Comparison of ENCODE assay signal across 8 mouse cellular contexts in the genomic region with DNA sequence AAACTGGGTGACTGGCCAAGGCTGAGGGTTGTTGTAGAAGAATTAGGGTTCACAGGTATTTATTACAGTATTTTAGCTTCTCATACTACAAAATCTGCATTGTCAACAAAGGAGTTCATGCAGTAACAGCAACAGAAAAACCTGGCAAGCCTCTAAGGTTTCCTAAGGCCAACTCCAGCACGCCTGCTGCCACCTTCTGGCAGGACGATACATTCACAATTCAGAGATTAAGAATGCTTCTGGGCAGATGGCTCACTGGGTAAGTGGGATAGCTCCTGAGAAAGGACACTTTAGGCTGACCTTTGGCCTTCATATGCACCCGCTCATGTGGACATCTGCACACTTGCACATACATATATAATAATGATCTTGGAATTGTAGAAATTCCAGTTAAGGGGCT. TPM values are rescaled to one million over a fixed set of nuclear protein-coding genes. Genes with fewer than 3 reads are reported as not detected.
DNase-seq lines count a peak whose midpoint lies in the region; ATAC-seq and TF ChIP-seq lines count a peak whose summit lies in the region.

No protein-coding gene starts in this region.

- no peak overlapping the region for H3K9ac ChIP-seq in lung, postnatal 0 days (replicated peaks; ENCODE audit: low read depth)

- H3K36me3 ChIP-seq in lung, postnatal 0 days (ENCODE audit: insufficient read depth, low read length): peaks cover 36% of the 10 kb centered on the region; the same call in 1 of the 2 replicates

- H3K4me1 ChIP-seq in lung, postnatal 0 days (ENCODE audit: insufficient read depth, low read depth, low read length): no peaks in the 10 kb centered on the region

- no peak overlapping the region for H3K4me3 ChIP-seq in lung, postnatal 0 days (ENCODE audit: low read depth, low read length)

- no peaks in the 10 kb centered on the region for H3K9me3 ChIP-seq in lung, postnatal 0 days (ENCODE audit: low read length)

- no peaks in the 10 kb centered on the region for H3K27me3 ChIP-seq in lung, postnatal 0 days (replicated peaks; ENCODE audit: insufficient read depth, low read length)

- intact Hi-C loops in heart, postnatal 25 days (cut with DNase I): loop anchor here (5.0 kb wide), 2 partner anchors 65 to 240 kb away; no protein-coding TSS in a partner anchor

- no peak for TF ChIP-seq EP300 in lung, postnatal 0 days (IDR thresholded peaks at IDR 0.05)

- peak; percentile 83 for TF ChIP-seq CTCF in lung, postnatal 0 days (IDR thresholded peaks at IDR 0.05)

- peak; percentile 56 to 74 for DNase-seq in heart, adult 18-20 months
- DNase-seq in heart, postnatal 25 days (ENCODE audit: low spot score): no peak
- DNase-seq in brain, adult 2 months (ENCODE audit: low read depth, low spot score): peak; percentile 78
- peak; percentile 24 for DNase-seq in fibroblast of lung, adult 2 months (ENCODE audit: low read depth)
- peak; percentile 65 to 73 for DNase-seq in kidney, postnatal 25 days
- peak; percentile 87 for DNase-seq in lung, postnatal 0 days (ENCODE audit: low spot score)
- peak; percentile 55 to 77 for DNase-seq in spleen, postnatal 4 days (ENCODE audit: low spot score in 2 of 2)

- H3K4me2 ChIP-seq in lung, postnatal 0 days (replicated peaks; ENCODE audit: low read depth, low read length): no peak overlapping the region

- 36% methylated on average over 3 of the region's 3 CpGs for WGBS in lung, postnatal 0 days

- no peak overlapping the region for H3K27ac ChIP-seq in lung, postnatal 0 days (ENCODE audit: low read length)

- peak; percentile 82 for ATAC-seq in CD4-positive, CD25-positive, alpha-beta regulatory T cell, adult 4 months
- 0 out of 2 replicates have a peak, but pooled peaks have one; percentile 16 for ATAC-seq in lung, postnatal 0 days

RNA-seq across cellular contexts. Expression of a gene that starts 9.3 kb away (rescaled TPM):
- total RNA-seq in heart, adult 18-20 months (2021): 100 to 1,000 TPM; 205 to 217 TPM
- 100 to 1,000 TPM; 209 to 233 TPM for total RNA-seq in heart, postnatal 25 days (2021)
- polyA plus RNA-seq in CD4-positive, CD25-positive, alpha-beta regulatory T cell, adult 4 months (2017; shearing (Covaris generic)): 100 to 1,000 TPM; 117 to 118 TPM
- 151 and 160 TPM in 2 replicates for polyA plus RNA-seq in lung, postnatal 0 days (2015; fragmentation: Nextera tagmentation; extraction: Ambion mirVana)

RNA-seq across cellular contexts. Expression of a gene that starts 9.3 kb away (rescaled TPM):
- total RNA-seq in heart, adult 18-20 months (2021): 10 to 100 TPM; 17.0 to 18.5 TPM
- total RNA-seq in heart, postnatal 25 days (2021): 10 to 100 TPM; 21.7 to 22.1 TPM
- 10 to 100 TPM; 18.5 to 21.5 TPM for polyA plus RNA-seq in CD4-positive, CD25-positive, alpha-beta regulatory T cell, adult 4 months (2017; shearing (Covaris generic))
- 16.5 and 20.2 TPM in 2 replicates for polyA plus RNA-seq in lung, postnatal 0 days (2015; fragmentation: Nextera tagmentation; extraction: Ambion mirVana)

RNA-seq across cellular contexts. Expression of a gene that starts 32.8 kb away (rescaled TPM):
- total RNA-seq in heart, adult 18-20 months (2021): 100 to 1,000 TPM; 146 to 149 TPM
- total RNA-seq in heart, postnatal 25 days (2021): 100 to 1,000 TPM; 126 TPM
- polyA plus RNA-seq in CD4-positive, CD25-positive, alpha-beta regulatory T cell, adult 4 months (2017; shearing (Covaris generic)): 10 to 100 TPM; 92.5 to 95.7 TPM
- polyA plus RNA-seq in lung, postnatal 0 days (2015; fragmentation: Nextera tagmentation; extraction: Ambion mirVana): 73.5 and 76.5 TPM in 2 replicates

RNA-seq across cellular contexts. Expression of a gene that starts 50.6 kb away (rescaled TPM):
- not detected for total RNA-seq in heart, adult 18-20 months (2021)
- not detected for total RNA-seq in heart, postnatal 25 days (2021)
- not detected for polyA plus RNA-seq in CD4-positive, CD25-positive, alpha-beta regulatory T cell, adult 4 months (2017; shearing (Covaris generic))
- not detected in 2 replicates for polyA plus RNA-seq in lung, postnatal 0 days (2015; fragmentation: Nextera tagmentation; extraction: Ambion mirVana)
